10 mouse cellular contexts compared by ENCODE assay signal in the genomic region with DNA sequence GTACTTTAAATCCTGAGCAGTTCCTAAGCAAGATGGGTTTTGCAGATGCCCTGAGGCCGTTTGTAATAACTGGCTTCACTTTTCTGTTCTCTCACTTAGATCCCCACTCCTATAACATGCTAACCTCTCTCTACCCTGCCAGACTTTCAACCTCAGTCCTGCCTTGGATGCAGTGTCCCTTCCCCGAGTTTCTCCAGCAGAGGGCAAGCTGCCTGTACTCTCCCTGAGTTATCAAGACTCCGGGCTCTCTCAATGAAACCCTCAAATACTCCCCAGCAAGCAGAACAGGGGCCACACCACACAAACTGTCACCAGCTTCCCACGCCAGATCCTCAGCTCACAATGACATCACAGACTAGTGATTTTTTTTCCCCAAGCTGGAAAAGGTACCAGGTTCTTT.
A peak's percentile ranks its signal among the peaks of the same experiment; 100 is the strongest.
DNase-seq lines count a peak whose midpoint lies in the region; ATAC-seq and TF ChIP-seq lines count a peak whose summit lies in the region.
"Had no signal": no experiment of that assay in that cellular context is flagged by ENCODE, and none has a peak within 500 bp of the region (broad histone marks: within the 10 kb centered on the region; RNA-seq: fewer than 3 reads in every experiment).

No protein-coding gene starts in this region.

- no peak overlapping the region for H3K9ac ChIP-seq in kidney, postnatal 0 days (ENCODE audit: low read depth, low read length)
- H3K9ac ChIP-seq in CH12.LX (ENCODE audit: insufficient read depth, low read depth): no peak overlapping the region
- H3K9ac ChIP-seq: stomach, embryonic 15.5 days had no signal

- no peaks in the 10 kb centered on the region for H3K36me3 ChIP-seq in kidney, postnatal 0 days (ENCODE audit: insufficient read depth, low read length)
- H3K36me3 ChIP-seq in CH12.LX (replicated peaks in 1 of 2; ENCODE audit: control insufficient read depth in 1 of 2, insufficient read depth in 1 of 2, low read length in 1 of 2): no peaks in the 10 kb centered on the region
- H3K36me3 ChIP-seq: stomach, embryonic 15.5 days had no signal

- dilution Hi-C loops in CH12.LX (cut with MboI; ENCODE audit: extremely low pct_ligation_motif_present, extremely low pct_unique_long_range_greater_than_20kb, low sequenced_read_pairs): no loop called here

- no peak for ATAC-seq in kidney, postnatal 0 days (replicated peaks; ENCODE audit: low FRiP score, low read depth)

- no peak for TF ChIP-seq POLR2A in CH12.LX (IDR thresholded peaks at IDR 0.05; ENCODE audit: low read depth, low read length)

- WGBS in kidney, postnatal 0 days: 32% methylated on average over 4 of the region's 4 CpGs

- H3K4me3 ChIP-seq in kidney, postnatal 0 days (replicated peaks; ENCODE audit: low read depth, low read length): no peak overlapping the region
- H3K4me3 ChIP-seq in CH12.LX (replicated peaks in 1 of 3; ENCODE audit: low read depth in 2 of 3, low read length in 2 of 3, poor library complexity in 1 of 3): no peak overlapping the region
- H3K4me3 ChIP-seq: stomach, embryonic 15.5 days had no signal

- peak; percentile 14 for TF ChIP-seq RAD21 in CH12.LX (IDR thresholded peaks at IDR 0.05; ENCODE audit: low read depth, low read length)

- H3K79me2 ChIP-seq in CH12.LX (replicated peaks; ENCODE audit: control insufficient read depth, extremely low read depth, insufficient read depth, poor library complexity, severe bottlenecking): no peaks in the 10 kb centered on the region

- H3K27ac ChIP-seq in kidney, postnatal 0 days: no peak overlapping the region
- H3K27ac ChIP-seq in CH12.LX (ENCODE audit: insufficient read depth, low read depth): no peak overlapping the region
- H3K27ac ChIP-seq: stomach, embryonic 15.5 days had no signal

- no peaks in the 10 kb centered on the region for H3K4me1 ChIP-seq in kidney, postnatal 0 days (replicated peaks; ENCODE audit: insufficient read depth, low read length)
- H3K4me1 ChIP-seq in CH12.LX (ENCODE audit: control insufficient read depth in 1 of 2, insufficient read depth in 2 of 2): peaks cover 12 to 24% of the 10 kb centered on the region in 2 experiments
- H3K4me1 ChIP-seq: stomach, embryonic 15.5 days had no signal

- H3K27me3 ChIP-seq in kidney, postnatal 0 days (ENCODE audit: insufficient read depth, low read length): no peaks in the 10 kb centered on the region
- no peaks in the 10 kb centered on the region for H3K27me3 ChIP-seq in CH12.LX (replicated peaks)
- H3K27me3 ChIP-seq: stomach, embryonic 15.5 days had no signal

- no peak for TF ChIP-seq EP300 in CH12.LX (IDR thresholded peaks at IDR 0.05; ENCODE audit: low read length)

- peak; percentile 53 to 59 for DNase-seq in cerebellum, postnatal 10 days
- DNase-seq in cerebellum, adult 8-10 months: no peak
- peak; percentile 66 for DNase-seq in kidney, postnatal 0 days (ENCODE audit: low spot score)
- DNase-seq in kidney, postnatal 25 days: no peak
- peak; percentile 23 for DNase-seq in CH12.LX (ENCODE audit: extremely low read depth)
- DNase-seq in embryo, embryonic 10.5 days (ENCODE audit: low spot score): peak; percentile 30
- DNase-seq in B cell, adult 2 months: no peak
- DNase-seq in thymus, postnatal 25 days: no peak
- DNase-seq: kidney, adult 8-10 months had no signal

- in situ Hi-C loops in CH12.LX (cut with MboI; ENCODE audit: low pct_ligation_motif_present, low pct_unique_long_range_greater_than_20kb, low sequenced_read_pairs): loop anchor here (25.0 kb wide), 1 partner anchor 134 kb away; no protein-coding TSS in a partner anchor

- TF ChIP-seq CTCF in kidney, postnatal 0 days (IDR thresholded peaks at IDR 0.05; ENCODE audit: low read depth): peak; percentile 67
- TF ChIP-seq CTCF in CH12.LX (conservative IDR thresholded peaks at IDR 0.05 in 1 of 2, IDR thresholded peaks at IDR 0.05 in 1 of 2; ENCODE audit: low read depth in 2 of 2, low read length in 2 of 2): peak in 1 of 2 experiments; percentile 52; a peak in 2 of 4 replicates

- no peaks in the 10 kb centered on the region for H3K9me3 ChIP-seq in kidney, postnatal 0 days (replicated peaks; ENCODE audit: low read length)
- H3K9me3 ChIP-seq in CH12.LX (replicated peaks; ENCODE audit: low read length): no peaks in the 10 kb centered on the region
- H3K9me3 ChIP-seq: stomach, embryonic 15.5 days had no signal

- no peak overlapping the region for H3K4me2 ChIP-seq in kidney, postnatal 0 days (ENCODE audit: low read length)
- H3K4me2 ChIP-seq in CH12.LX (ENCODE audit: insufficient read depth, low read depth, poor library complexity, severe bottlenecking): no peak overlapping the region
- H3K4me2 ChIP-seq: stomach, embryonic 15.5 days had no signal

TF ChIP-seq in CH12.LX, 34 proteins besides CTCF, POLR2A, EP300 and RAD21:
- TF ChIP-seq SMC3 (IDR thresholded peaks at IDR 0.05; ENCODE audit: low read depth, low read length) (peak; percentile 22; the same call in 1 of the 2 replicates), HCFC1 (IDR thresholded peaks at IDR 0.05; ENCODE audit: low read depth, low read length) (no peak)
TF ChIP-seq in CH12.LX: peak in this region for 1.

Comparison
In these comparisons a context has a peak if more than half of its experiments do, and no peak if none do; other contexts are left out.
1. DNase-seq: peak in cerebellum, postnatal 10 days (2 of 2), kidney, postnatal 0 days (single experiment), CH12.LX (single experiment) and embryo, embryonic 10.5 days (single experiment); none in cerebellum, adult 8-10 months (single experiment), kidney, postnatal 25 days (0 of 2), B cell, adult 2 months (0 of 2) and thymus, postnatal 25 days (single experiment).